Mouse (Mus musculus): ENCODE data around the gene Hoxa11. TPM values are rescaled to one million over a fixed set of nuclear protein-coding genes. Genes with fewer than 3 reads are reported as not detected.

The Hoxa11 gene
- polyA plus RNA-seq, 1 experiment from 2014 or later, result 6.0 TPM

DNA sequence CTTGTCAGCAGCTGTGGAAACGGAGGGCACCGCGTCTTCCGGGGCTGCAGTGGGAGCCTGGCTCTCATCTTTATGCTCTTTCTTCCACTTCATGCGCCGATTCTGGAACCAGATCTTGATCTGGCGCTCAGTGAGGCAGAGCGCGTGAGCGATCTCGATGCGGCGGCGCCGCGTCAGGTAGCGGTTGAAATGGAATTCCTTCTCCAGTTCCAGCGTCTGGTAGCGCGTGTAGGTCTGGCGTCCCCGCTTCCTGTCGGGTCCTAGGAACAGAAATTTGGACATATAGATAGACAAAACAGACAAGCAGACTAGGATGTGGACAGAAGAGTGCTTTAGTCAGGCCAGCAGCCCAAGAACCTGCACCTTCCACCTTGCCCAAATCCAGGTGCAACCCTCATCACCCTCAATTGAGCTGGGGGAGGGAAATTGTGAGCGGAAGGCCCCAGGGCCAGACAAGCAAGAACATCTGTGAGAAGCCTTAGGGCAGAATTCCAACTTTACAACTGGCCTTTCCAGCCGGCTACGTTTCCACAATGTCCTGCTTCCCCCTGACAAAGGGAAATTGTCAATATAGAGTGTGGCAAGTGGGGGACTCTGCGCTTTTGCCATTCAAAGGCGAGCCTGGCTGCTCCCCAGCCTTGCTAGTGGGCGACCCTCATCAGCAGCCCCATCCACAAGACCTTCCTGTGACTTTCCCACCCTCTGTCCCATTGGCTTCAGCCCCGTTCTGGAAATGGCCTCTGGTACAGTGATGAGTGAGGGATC lies 29.7 kb downstream of the Hoxa11 start:
- Histone ChIP-seq H3K4me3 (ENCODE audit: low read depth, low read length) (peak overlapping the region; percentile 87), H3K27me3 (ENCODE audit: control insufficient read depth, insufficient read depth, low read length) (peaks cover 4% of the 10 kb centered on the region; the same call in 1 of the 2 replicates), H3K36me3 (ENCODE audit: control insufficient read depth, insufficient read depth, low read length) (no peaks in the 10 kb centered on the region), H3K9me3 (ENCODE audit: control insufficient read depth, low read length) (no peaks in the 10 kb centered on the region), H3K9ac (ENCODE audit: low read length) (peak overlapping the region; percentile 99), H3K4me1 (ENCODE audit: control insufficient read depth, insufficient read depth, low read length) (peaks cover 21% of the 10 kb centered on the region), H3K4me2 (ENCODE audit: low read depth) (peak overlapping the region; percentile 99), H3K27ac (ENCODE audit: low read depth, low read length) (peak overlapping the region; percentile 100)
- ATAC-seq (ENCODE audit: insufficient read depth, low FRiP score, low TSS enrichment), result no peak
- DNase-seq (ENCODE audit: low spot score), result no peak
- under 1% methylated on average over 30 of the region's 30 CpGs for WGBS

GRCm38 (mm10) chr6:52215070-52215469 lies 30.5 kb downstream of the Hoxa11 start:
- WGBS, result 10% methylated on average over 3 of the region's 3 CpGs
- H3K36me3 ChIP-seq (ENCODE audit: control insufficient read depth, insufficient read depth, low read length), result no peaks in the 10 kb centered on the region
- H3K4me1 ChIP-seq (ENCODE audit: control insufficient read depth, insufficient read depth, low read length), result peaks cover 21% of the 10 kb centered on the region
- ATAC-seq (ENCODE audit: insufficient read depth, low FRiP score, low TSS enrichment) (no peak), DNase-seq (ENCODE audit: low spot score) (no peak)
- H3K4me3 ChIP-seq (ENCODE audit: low read depth, low read length), result peak overlapping the region; percentile 87
- peak overlapping the region; percentile 99 for H3K4me2 ChIP-seq (ENCODE audit: low read depth)
- H3K27ac ChIP-seq (ENCODE audit: low read depth, low read length), result peak overlapping the region; percentile 100
- H3K9ac ChIP-seq (ENCODE audit: low read length), result peak overlapping the region; percentile 99
- no peaks in the 10 kb centered on the region for H3K9me3 ChIP-seq (ENCODE audit: control insufficient read depth, low read length)
- H3K27me3 ChIP-seq (ENCODE audit: control insufficient read depth, insufficient read depth, low read length), result peaks cover 4% of the 10 kb centered on the region; the same call in 1 of the 2 replicates

DNA sequence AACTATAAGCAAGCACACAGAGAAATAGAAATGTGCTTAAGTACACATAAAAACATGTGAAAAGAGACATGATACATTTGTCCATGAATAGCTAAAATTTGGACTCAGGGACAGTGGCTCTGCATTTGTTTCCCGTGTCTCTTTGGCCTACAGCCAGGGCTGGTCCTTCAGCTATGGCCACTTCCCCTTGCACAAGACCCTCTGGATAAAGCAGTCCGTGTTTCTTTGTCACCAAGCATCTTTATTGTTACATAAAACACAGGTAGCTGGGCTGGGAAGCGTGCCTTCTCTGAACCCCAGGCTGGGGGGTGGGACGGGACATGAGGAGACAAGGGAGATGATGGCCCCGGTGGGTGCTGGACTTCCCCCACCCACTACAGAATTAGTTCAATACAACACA lies 31.3 kb downstream of the Hoxa11 start:
- Histone ChIP-seq H3K36me3 (ENCODE audit: control insufficient read depth, insufficient read depth, low read length) (no peaks in the 10 kb centered on the region), H3K9ac (ENCODE audit: low read length) (peak overlapping the region; percentile 99), H3K4me3 (ENCODE audit: low read depth, low read length) (peak overlapping the region; percentile 87), H3K4me1 (ENCODE audit: control insufficient read depth, insufficient read depth, low read length) (peaks cover 25% of the 10 kb centered on the region), H3K4me2 (ENCODE audit: low read depth) (peak overlapping the region; percentile 99), H3K27ac (ENCODE audit: low read depth, low read length) (peak overlapping the region; percentile 100), H3K9me3 (ENCODE audit: control insufficient read depth, low read length) (no peaks in the 10 kb centered on the region), H3K27me3 (ENCODE audit: control insufficient read depth, insufficient read depth, low read length) (peaks cover 4% of the 10 kb centered on the region; the same call in 1 of the 2 replicates)
- DNase-seq (ENCODE audit: low spot score), result no peak
- ATAC-seq (ENCODE audit: insufficient read depth, low FRiP score, low TSS enrichment), result no peak
- 11% methylated on average over 5 of the region's 5 CpGs for WGBS

- DNase-seq (ENCODE audit: low spot score) (peak; percentile 68), ATAC-seq (ENCODE audit: insufficient read depth, low FRiP score, low TSS enrichment) (peak; percentile 49; the same call in 1 of the 2 replicates)
- Histone ChIP-seq H3K27ac (ENCODE audit: low read depth, low read length) (peak within 1 kb of the TSS; percentile 100), H3K4me2 (ENCODE audit: low read depth) (peak within 1 kb of the TSS; percentile 99), H3K9ac (ENCODE audit: low read length) (peak within 1 kb of the TSS; percentile 99), H3K4me3 (ENCODE audit: low read depth, low read length) (peak within 1 kb of the TSS; percentile 87), H3K9me3 (ENCODE audit: control insufficient read depth, low read length) (no peaks in the 10 kb centered on the region), H3K4me1 (ENCODE audit: control insufficient read depth, insufficient read depth, low read length) (peaks cover 28% of the 10 kb centered on the region), H3K27me3 (ENCODE audit: control insufficient read depth, insufficient read depth, low read length) (peaks cover 4% of the 10 kb centered on the region; the same call in 1 of the 2 replicates), H3K36me3 (ENCODE audit: control insufficient read depth, insufficient read depth, low read length) (no peaks in the 10 kb centered on the region)
- 4% methylated on average over 38 of the region's 38 CpGs for WGBS
These were observed 32.3 kb downstream of the Hoxa11 start, which contains the start of the genes Hoxa3 and Gm28308 for GRCm38 (mm10) chr6:52213119-52213986. Gene Hoxa3 (minus strand): TSS chr6:52213336. Gene Gm28308 (minus strand): TSS chr6:52213339.

GRCm38 (mm10) chr6:52212556-52213118 lies 33.0 kb downstream of the Hoxa11 start:
- 2% methylated on average over 22 of the region's 22 CpGs for WGBS
- Histone ChIP-seq H3K4me3 (ENCODE audit: low read depth, low read length) (peak overlapping the region; percentile 87), H3K4me2 (ENCODE audit: low read depth) (peak overlapping the region; percentile 99), H3K36me3 (ENCODE audit: control insufficient read depth, insufficient read depth, low read length) (no peaks in the 10 kb centered on the region), H3K4me1 (ENCODE audit: control insufficient read depth, insufficient read depth, low read length) (peaks cover 23% of the 10 kb centered on the region), H3K9me3 (ENCODE audit: control insufficient read depth, low read length) (no peaks in the 10 kb centered on the region), H3K27ac (ENCODE audit: low read depth, low read length) (peak overlapping the region; percentile 100), H3K9ac (ENCODE audit: low read length) (peak overlapping the region; percentile 99), H3K27me3 (ENCODE audit: control insufficient read depth, insufficient read depth, low read length) (peaks cover 4% of the 10 kb centered on the region; the same call in 1 of the 2 replicates)
- DNase-seq (ENCODE audit: low spot score) (peak; percentile 48), ATAC-seq (ENCODE audit: insufficient read depth, low FRiP score, low TSS enrichment) (no peak)

- peak; percentile 50 for DNase-seq (ENCODE audit: low spot score)
- WGBS, result under 1% methylated on average over 13 of the region's 13 CpGs
- H3K36me3 ChIP-seq (ENCODE audit: control insufficient read depth, insufficient read depth, low read length), result no peaks in the 10 kb centered on the region
- peak overlapping the region; percentile 87 for H3K4me3 ChIP-seq (ENCODE audit: low read depth, low read length)
- peaks cover 4% of the 10 kb centered on the region; the same call in 1 of the 2 replicates for H3K27me3 ChIP-seq (ENCODE audit: control insufficient read depth, insufficient read depth, low read length)
- no peak for ATAC-seq (ENCODE audit: insufficient read depth, low FRiP score, low TSS enrichment)
- peak overlapping the region; percentile 99 for H3K9ac ChIP-seq (ENCODE audit: low read length)
- H3K4me2 ChIP-seq (ENCODE audit: low read depth), result peak overlapping the region; percentile 99
- peak overlapping the region; percentile 100 for H3K27ac ChIP-seq (ENCODE audit: low read depth, low read length)
- no peaks in the 10 kb centered on the region for H3K9me3 ChIP-seq (ENCODE audit: control insufficient read depth, low read length)
- H3K4me1 ChIP-seq (ENCODE audit: control insufficient read depth, insufficient read depth, low read length), result peaks cover 28% of the 10 kb centered on the region
These were observed 33.6 kb downstream of the Hoxa11 start for GRCm38 (mm10) chr6:52211961-52212360.

- Histone ChIP-seq H3K4me2 (ENCODE audit: low read depth) (peak overlapping the region; percentile 99), H3K4me3 (ENCODE audit: low read depth, low read length) (peak overlapping the region; percentile 87), H3K4me1 (ENCODE audit: control insufficient read depth, insufficient read depth, low read length) (peaks cover 33% of the 10 kb centered on the region), H3K9me3 (ENCODE audit: control insufficient read depth, low read length) (no peaks in the 10 kb centered on the region), H3K9ac (ENCODE audit: low read length) (peak overlapping the region; percentile 99), H3K36me3 (ENCODE audit: control insufficient read depth, insufficient read depth, low read length) (no peaks in the 10 kb centered on the region; the same call in 1 of the 2 replicates), H3K27me3 (ENCODE audit: control insufficient read depth, insufficient read depth, low read length) (peaks cover 4% of the 10 kb centered on the region; the same call in 1 of the 2 replicates), H3K27ac (ENCODE audit: low read depth, low read length) (peak overlapping the region; percentile 100)
- DNase-seq (ENCODE audit: low spot score), result peak; percentile 91
- peak; percentile 25 for ATAC-seq (ENCODE audit: insufficient read depth, low FRiP score, low TSS enrichment)
- WGBS, result under 1% methylated on average over 37 of the region's 37 CpGs
These were observed 34.3 kb downstream of the Hoxa11 start for GRCm38 (mm10) chr6:52211170-52211935.

GRCm38 (mm10) chr6:52209685-52210046 lies 35.9 kb downstream of the Hoxa11 start:
- Histone ChIP-seq H3K9ac (ENCODE audit: low read length) (peak overlapping the region; percentile 99), H3K27me3 (ENCODE audit: control insufficient read depth, insufficient read depth, low read length) (no peaks in the 10 kb centered on the region), H3K9me3 (ENCODE audit: control insufficient read depth, low read length) (no peaks in the 10 kb centered on the region), H3K4me2 (ENCODE audit: low read depth) (peak overlapping the region; percentile 99), H3K27ac (ENCODE audit: low read depth, low read length) (peak overlapping the region; percentile 100), H3K36me3 (ENCODE audit: control insufficient read depth, insufficient read depth, low read length) (peaks cover 7% of the 10 kb centered on the region), H3K4me1 (ENCODE audit: control insufficient read depth, insufficient read depth, low read length) (peaks cover 43% of the 10 kb centered on the region), H3K4me3 (ENCODE audit: low read depth, low read length) (peak overlapping the region; percentile 87)
- 4% methylated on average over 12 of the region's 12 CpGs for WGBS
- ATAC-seq (ENCODE audit: insufficient read depth, low FRiP score, low TSS enrichment) (no peak), DNase-seq (ENCODE audit: low spot score) (no peak)

Data from neural tube, embryonic 11.5 days (tissue).